Mouse (Mus musculus) cerebellum, postnatal 10 days (tissue): ENCODE data around the gene Olfr322.
"Not testable (repeated sequence)": the region's sequence is repeated elsewhere in the genome, so short reads cannot be mapped to it uniquely, and the experiment has no call there.

Experiments used
- DNase-seq, 2 experiments: peaks; one replicate each; pipeline ENCODE4 v3.0.0; 2021; ENCODE audit warnings: mixed read lengths in 2 of 2

The Olfr322 gene

GRCm38 (mm10) chr11:58658596-58658995, at the start of gene Olfr322:
TSS of gene Olfr322 (plus strand) at chr11:58658782.
- no peak for DNase-seq

- no peak for DNase-seq
These were observed 45.2 kb upstream of the Olfr322 start for GRCm38 (mm10) chr11:58613359-58613758.

GRCm38 (mm10) chr11:58614526-58614925, 44.1 kb upstream of the Olfr322 start:
- DNase-seq: peak; percentile 49 to 57

- no peak for DNase-seq
These were observed 42.6 kb upstream of the Olfr322 start, which contains the start of gene 2210407C18Rik for GRCm38 (mm10) chr11:58615975-58616374. TSS of gene 2210407C18Rik (minus strand) at chr11:58616075.

- no peak for DNase-seq
These were observed 40.2 kb upstream of the Olfr322 start for GRCm38 (mm10) chr11:58618369-58618768.

GRCm38 (mm10) chr11:58618793-58619192, 39.8 kb upstream of the Olfr322 start:
- no peak for DNase-seq

- no peak for DNase-seq
These were observed 32.4 kb upstream of the Olfr322 start for GRCm38 (mm10) chr11:58626146-58626545.

GRCm38 (mm10) chr11:58630401-58630800, 28.2 kb upstream of the Olfr322 start, which contains the start of gene Olfr323:
TSS of gene Olfr323 (minus strand) at chr11:58630501.
- no peak for DNase-seq

GRCm38 (mm10) chr11:58634878-58635277, 23.7 kb upstream of the Olfr322 start:
- no peak for DNase-seq

- DNase-seq: peak; percentile 59 to 67
These were observed 22.1 kb upstream of the Olfr322 start for GRCm38 (mm10) chr11:58636376-58636977.

GRCm38 (mm10) chr11:58638176-58638701, 20.3 kb upstream of the Olfr322 start:
- no peak for DNase-seq

- DNase-seq: peak; percentile 40 to 44
These were observed 18.2 kb upstream of the Olfr322 start, which contains the start of gene Trim58 for GRCm38 (mm10) chr11:58640272-58640867. TSS of gene Trim58 (plus strand) at chr11:58640465.

GRCm38 (mm10) chr11:58641057-58641456, 17.5 kb upstream of the Olfr322 start:
- DNase-seq: no peak

GRCm38 (mm10) chr11:58641638-58642358, 16.8 kb upstream of the Olfr322 start:
- DNase-seq: no peak

- peak; percentile 45 to 53 for DNase-seq
These were observed 15.2 kb upstream of the Olfr322 start for GRCm38 (mm10) chr11:58643350-58643749.

- DNase-seq: no peak
These were observed 3.4 kb upstream of the Olfr322 start for GRCm38 (mm10) chr11:58655151-58655550.

GRCm38 (mm10) chr11:58669252-58669651, 10.7 kb downstream of the Olfr322 start:
- no peak for DNase-seq

GRCm38 (mm10) chr11:58671825-58672224, 13.2 kb downstream of the Olfr322 start:
- no peak for DNase-seq

GRCm38 (mm10) chr11:58680799-58681198, 22.2 kb downstream of the Olfr322 start, which contains the start of gene Olfr320:
TSS of gene Olfr320 (plus strand) at chr11:58681099.
- no peak for DNase-seq

- DNase-seq: no peak
These were observed 40.3 kb downstream of the Olfr322 start, which contains the start of gene Olfr319 for GRCm38 (mm10) chr11:58698862-58699261. TSS of gene Olfr319 (plus strand) at chr11:58699162.

- no peak for DNase-seq
These were observed 50.5 kb downstream of the Olfr322 start for GRCm38 (mm10) chr11:58709086-58709485.

GRCm38 (mm10) chr11:58717723-58718122, 59.1 kb downstream of the Olfr322 start:
- not testable (repeated sequence) for DNase-seq
